Mouse (Mus musculus) forebrain, embryonic 14.5 days (tissue): ENCODE data around the gene Ehhadh. TPM values are rescaled to one million over a fixed set of nuclear protein-coding genes. Genes with fewer than 3 reads are reported as not detected.
"Not testable (repeated sequence)": the region's sequence is repeated elsewhere in the genome, so short reads cannot be mapped to it uniquely, and the experiment has no call there.

Experiments used
- ATAC-seq: fragments of 200-750 bp; cut with Nextera tagmentation; 2 replicates; pipeline ENCODE4 v1.8.0; 2017; ENCODE audit warnings: mild to moderate bottlenecking, moderate library complexity
- DNase-seq: peaks from one replicate; pipeline ENCODE4 v3.0.0-alpha.2; 2015; ENCODE audit warnings: low spot score
- H3K27ac ChIP-seq: fragments of 300-500 bp; sonication (generic); 2 replicates; pipeline ENCODE4 v1.5.1; 2014; ENCODE audit warnings: low read depth, mild to moderate bottlenecking, control low read depth, low read length, moderate library complexity
- H3K27me3 ChIP-seq: fragments of 300-500 bp; sonication (generic); replicated peaks from 2 replicates; pipeline ENCODE4 v1.6.1; 2014; ENCODE audit warnings: low read length, control low read depth, mixed read lengths; ENCODE audit not compliant: control insufficient read depth, insufficient read depth
- H3K36me3 ChIP-seq: fragments of 300-500 bp; sonication (generic); 2 replicates; pipeline ENCODE4 v1.6.1; 2014; ENCODE audit warnings: low read length, control low read depth; ENCODE audit not compliant: control insufficient read depth, insufficient read depth
- H3K4me1 ChIP-seq: fragments of 300-500 bp; sonication (generic); 2 replicates; pipeline ENCODE4 v1.6.1; 2014; ENCODE audit warnings: antibody characterized with exemption, low read length, control low read depth; ENCODE audit not compliant: control insufficient read depth, insufficient read depth
- H3K4me2 ChIP-seq: fragments of 300-500 bp; sonication (generic); 2 replicates; pipeline ENCODE4 v1.6.1; 2014; ENCODE audit warnings: mild to moderate bottlenecking, control low read depth, low read length
- H3K4me3 ChIP-seq: fragments of 300-500 bp; sonication (generic); 2 replicates; pipeline ENCODE4 v1.5.1; 2014; ENCODE audit warnings: low read depth, low read length, control low read depth
- H3K9ac ChIP-seq: fragments of 300-500 bp; sonication (generic); 2 replicates; pipeline ENCODE4 v1.6.1; 2014; ENCODE audit warnings: mild to moderate bottlenecking, low read length, control low read depth, moderate library complexity
- H3K9me3 ChIP-seq: fragments of 300-500 bp; sonication (generic); replicated peaks from 2 replicates; pipeline ENCODE4 v1.6.1; 2016; ENCODE audit warnings: low read length, control low read depth, mixed read lengths; ENCODE audit not compliant: control insufficient read depth
- WGBS: fragments of 180-500 bp; shearing (Covaris S2); extraction: QIAGEN DNeasy Blood & Tissue Kit; methylation state at CpG from one replicate; pipeline ENCODE4 v1.1.7; 2014; 5-methylcytosine and 5-hydroxymethylcytosine counted together
- polyA plus RNA-seq: library from polyadenylated mRNA; unstranded; fragments of >200 nt; fragmentation: Nextera tagmentation; extraction: Ambion mirVana; gene quantifications from 2 replicates; pipeline ENCODE4 v1.2.1, GENCODE M21; 2014

The Ehhadh gene
- polyA plus RNA-seq, 1 experiment from 2014 or later: 0.97 TPM

DNA sequence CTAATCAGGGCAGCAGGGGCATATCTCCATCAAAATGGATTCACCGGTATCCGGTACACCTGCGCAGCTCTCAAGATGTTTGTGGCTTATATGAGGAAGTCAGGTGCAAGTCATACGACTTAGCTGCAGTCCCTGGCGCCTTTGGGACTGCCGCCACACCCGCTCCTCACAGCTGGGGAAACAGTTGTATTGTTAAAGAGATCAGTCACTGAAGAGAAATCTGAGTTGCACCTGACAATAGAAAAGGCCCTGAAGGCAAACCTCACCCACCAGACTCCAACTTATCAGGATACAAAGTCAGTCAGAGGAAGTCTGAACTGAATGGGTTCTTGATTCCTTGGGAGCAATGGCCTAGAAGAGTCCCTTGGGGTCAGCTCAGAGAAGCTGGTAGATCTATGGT is 20.2 kb upstream of the Ehhadh start:
- not testable (repeated sequence) for H3K9me3 ChIP-seq, H3K27me3 ChIP-seq, H3K27ac ChIP-seq, H3K4me2 ChIP-seq, ATAC-seq, DNase-seq, H3K4me3 ChIP-seq, H3K4me1 ChIP-seq, H3K9ac ChIP-seq
- peaks cover 24% of the 10 kb centered on the region for H3K36me3 ChIP-seq
- 82% methylated on average over 7 of the region's 7 CpGs for WGBS

DNA sequence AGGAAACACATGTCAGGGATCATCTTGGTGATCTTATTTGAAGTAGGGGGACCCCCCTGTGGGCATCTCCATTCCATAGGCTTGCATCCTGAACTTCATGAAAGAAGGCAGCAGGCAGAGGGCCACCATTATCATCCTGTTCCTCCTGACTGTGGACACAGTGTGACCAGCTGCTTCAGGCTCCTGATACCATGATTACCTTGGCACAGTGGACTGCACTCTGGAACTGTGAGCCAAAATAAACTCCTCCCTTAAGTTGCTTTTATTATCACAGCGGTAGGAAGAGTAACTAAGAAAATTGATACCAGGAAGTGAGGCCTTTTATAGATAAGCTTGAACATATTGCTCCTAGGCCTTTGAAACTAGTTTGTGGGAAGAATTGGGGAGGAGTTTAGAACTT is 19.3 kb upstream of the Ehhadh start:
- 96% methylated on average over 1 of the region's 1 CpGs for WGBS
- H3K36me3 ChIP-seq: peaks cover 30% of the 10 kb centered on the region
- no peak overlapping the region for H3K4me3 ChIP-seq
- no peak for ATAC-seq
- no peak for DNase-seq
- H3K27me3 ChIP-seq: no peaks in the 10 kb centered on the region
- H3K9ac ChIP-seq: no peak overlapping the region
- no peak overlapping the region for H3K4me2 ChIP-seq
- H3K27ac ChIP-seq: no peak overlapping the region
- H3K9me3 ChIP-seq: no peaks in the 10 kb centered on the region
- no peaks in the 10 kb centered on the region for H3K4me1 ChIP-seq

DNA sequence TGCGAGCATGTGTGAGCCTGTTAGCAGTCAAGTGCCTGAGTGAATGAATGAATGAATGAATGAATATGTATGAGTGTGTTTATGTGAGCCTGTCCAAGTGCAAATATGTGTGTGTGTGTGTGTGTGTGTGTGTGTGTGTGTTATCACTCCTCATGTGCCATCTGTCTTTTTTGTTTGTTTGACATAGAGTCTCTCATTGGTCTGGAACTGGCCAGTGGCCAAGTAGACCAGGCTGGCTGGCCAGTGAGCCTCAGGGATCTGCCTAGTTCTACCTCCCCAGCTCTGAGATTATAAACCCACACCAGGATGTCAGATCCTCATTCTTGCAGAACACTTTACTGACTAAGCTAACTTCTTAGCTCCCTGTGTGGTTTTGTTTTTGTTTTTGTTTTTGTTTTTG is 16.7 kb upstream of the Ehhadh start:
- Histone ChIP-seq H3K9me3 (no peaks in the 10 kb centered on the region), H3K4me3 (no peak overlapping the region), H3K4me1 (no peaks in the 10 kb centered on the region), H3K36me3 (peaks cover 40% of the 10 kb centered on the region), H3K27ac (no peak overlapping the region), H3K9ac (no peak overlapping the region), H3K4me2 (no peak overlapping the region), H3K27me3 (no peaks in the 10 kb centered on the region)
- DNase-seq (peak; percentile 21), ATAC-seq (no peak)
- 96% methylated on average over 1 of the region's 1 CpGs for WGBS

DNA sequence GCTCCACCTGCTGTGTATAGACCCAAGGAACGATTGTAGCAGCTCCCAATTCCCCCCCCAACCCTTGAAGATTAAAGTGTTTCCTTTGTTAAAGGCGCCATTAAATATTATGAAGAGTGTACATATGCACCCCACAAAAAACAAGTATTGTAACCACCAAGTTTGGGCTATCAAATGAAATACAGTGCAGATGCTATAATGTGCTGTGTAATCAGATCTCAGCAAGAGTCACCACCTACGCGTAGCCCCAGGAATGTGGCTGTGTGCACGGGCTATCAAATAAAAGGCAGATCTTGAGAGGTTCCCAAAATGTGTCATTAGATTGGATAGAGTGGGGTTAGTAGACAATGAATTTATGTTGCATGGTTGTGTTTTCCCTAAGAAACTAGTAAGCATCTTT is 7.5 kb upstream of the Ehhadh start:
- DNase-seq (peak; percentile 29), ATAC-seq (peak; percentile 2; the same call in 1 of the 2 replicates)
- Histone ChIP-seq H3K27ac (no peak overlapping the region), H3K4me2 (peak overlapping the region; percentile 75), H3K9ac (peak overlapping the region; percentile 89), H3K27me3 (no peaks in the 10 kb centered on the region), H3K36me3 (peaks cover 6% of the 10 kb centered on the region; the same call in 1 of the 2 replicates), H3K9me3 (no peaks in the 10 kb centered on the region), H3K4me3 (peak overlapping the region; percentile 83), H3K4me1 (peaks cover 11% of the 10 kb centered on the region)
- 15% methylated on average over 5 of the region's 5 CpGs for WGBS

DNA sequence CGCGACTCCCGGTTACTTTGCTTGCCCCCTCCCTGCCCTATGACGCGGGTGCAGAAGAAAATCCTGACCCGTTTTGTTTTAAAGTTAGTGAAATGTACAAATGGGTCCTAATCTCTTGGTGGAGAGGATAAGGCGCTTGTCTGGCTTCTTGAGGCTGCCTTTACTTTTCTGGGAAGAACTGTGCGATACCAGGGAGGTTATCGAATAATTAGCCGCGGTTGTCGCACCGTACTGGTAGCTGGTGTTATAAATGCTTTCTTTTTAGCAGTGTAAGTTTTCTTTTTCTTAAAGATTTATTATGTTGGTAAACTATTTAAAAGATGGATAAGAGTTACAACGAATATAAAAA is 7.1 kb upstream of the Ehhadh start:
- ATAC-seq (no peak; the same call in 1 of the 2 replicates), DNase-seq (no peak)
- Histone ChIP-seq H3K27ac (peak overlapping the region; percentile 84; the same call in 1 of the 2 replicates), H3K27me3 (no peaks in the 10 kb centered on the region), H3K4me3 (peak overlapping the region; percentile 83), H3K4me1 (peaks cover 11% of the 10 kb centered on the region), H3K36me3 (peaks cover 6% of the 10 kb centered on the region; the same call in 1 of the 2 replicates), H3K4me2 (peak overlapping the region; percentile 75), H3K9ac (peak overlapping the region; percentile 89), H3K9me3 (no peaks in the 10 kb centered on the region)
- WGBS: 2% methylated on average over 14 of the region's 14 CpGs

DNA sequence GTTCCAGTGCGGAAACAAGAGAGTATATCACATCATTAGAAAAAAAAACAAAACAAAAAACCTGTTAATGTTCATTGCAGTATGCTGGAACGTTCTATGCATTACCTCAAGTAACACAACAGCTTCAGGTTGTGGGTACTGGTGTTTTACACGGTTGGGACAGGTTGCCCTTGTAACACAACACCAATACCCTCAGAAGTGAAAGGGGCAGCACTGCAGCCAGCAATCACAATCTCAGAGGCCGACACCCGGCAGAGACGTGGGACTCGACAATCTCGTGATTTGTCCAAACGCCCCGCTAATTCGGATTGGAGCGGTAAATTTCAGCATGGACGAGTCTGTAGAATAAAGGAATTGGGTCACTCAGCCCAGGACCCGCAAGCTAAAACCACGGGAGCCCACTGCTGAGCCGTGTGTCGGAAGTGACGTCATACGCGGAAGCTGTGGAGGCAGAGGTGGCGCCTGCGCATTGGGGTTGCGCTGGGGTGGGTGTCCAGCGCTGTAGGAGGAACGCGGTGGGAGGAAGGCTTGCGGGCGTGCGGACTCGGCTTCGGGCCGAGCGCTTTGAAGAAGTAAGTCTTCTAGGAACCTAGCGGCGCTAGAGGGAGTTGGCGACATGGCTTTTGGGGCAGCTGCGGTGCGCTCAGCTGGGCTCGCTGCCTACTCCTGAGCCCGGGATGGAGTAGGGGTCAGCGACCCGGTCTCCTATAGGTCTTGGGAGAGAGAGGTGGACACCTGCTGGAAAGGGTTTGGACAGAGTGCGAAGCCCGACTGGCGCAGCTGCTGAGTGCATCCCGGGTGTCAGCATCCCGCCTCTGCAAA is 6.5 kb upstream of the Ehhadh start, which contains the start of gene Map3k13:
Gene Map3k13, plus strand, starts transcription at position 472 of the 822 bp plus-strand sequence.
- H3K9me3 ChIP-seq: no peaks in the 10 kb centered on the region
- H3K27me3 ChIP-seq: no peaks in the 10 kb centered on the region
- peak within 1 kb of the TSS; percentile 75 for H3K4me2 ChIP-seq
- 2% methylated on average over 47 of the region's 47 CpGs for WGBS
- ATAC-seq: peak; percentile 99
- peak within 1 kb of the TSS; percentile 83 for H3K4me3 ChIP-seq
- H3K27ac ChIP-seq: peak within 1 kb of the TSS; percentile 84
- H3K9ac ChIP-seq: peak within 1 kb of the TSS; percentile 89
- peak; percentile 98 for DNase-seq
- H3K4me1 ChIP-seq: peaks cover 11% of the 10 kb centered on the region
- no peaks in the 10 kb centered on the region for H3K36me3 ChIP-seq

DNA sequence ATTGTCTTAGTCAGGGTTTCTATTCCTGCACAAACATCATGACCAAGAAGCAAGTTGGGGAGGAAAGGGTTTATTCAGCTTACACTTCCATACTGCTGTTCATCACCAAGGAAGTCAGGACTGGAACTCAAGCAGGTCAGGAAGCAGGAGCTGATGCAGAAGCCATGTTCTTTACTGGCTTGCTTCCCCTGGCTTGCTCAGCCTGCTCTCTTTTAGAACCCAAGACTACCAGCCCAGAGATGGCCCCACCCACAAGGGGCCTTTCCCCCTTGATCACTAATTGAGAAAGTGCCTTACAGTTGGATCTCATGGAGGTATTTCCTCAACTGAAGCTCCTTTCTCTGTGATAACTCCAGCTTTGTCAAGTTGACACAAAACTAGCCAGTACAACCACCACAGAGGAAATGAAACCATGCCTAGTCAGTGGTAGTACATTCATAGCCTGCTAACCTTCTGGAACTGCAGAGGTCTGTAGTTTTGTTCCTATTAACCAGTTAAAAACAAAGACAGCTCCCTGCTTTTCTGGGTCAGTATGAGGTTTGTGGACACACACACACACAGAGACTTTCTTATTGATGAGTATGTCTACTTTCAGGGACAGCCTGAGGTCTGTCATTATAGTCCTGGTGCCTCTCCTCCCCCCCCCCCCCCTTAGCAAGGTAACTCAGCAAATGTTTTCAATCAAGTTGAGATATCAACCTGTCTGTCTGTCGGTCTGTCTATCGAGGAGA is 5.6 kb upstream of the Ehhadh start:
- H3K27me3 ChIP-seq, ATAC-seq, DNase-seq, H3K36me3 ChIP-seq, H3K27ac ChIP-seq, H3K9me3 ChIP-seq: not testable (repeated sequence)
- H3K4me2 ChIP-seq: peak overlapping the region; percentile 75
- WGBS: 47% methylated on average over 2 of the region's 2 CpGs
- peak overlapping the region; percentile 83 for H3K4me3 ChIP-seq
- H3K4me1 ChIP-seq: peaks cover 11% of the 10 kb centered on the region
- peak overlapping the region; percentile 89 for H3K9ac ChIP-seq

DNA sequence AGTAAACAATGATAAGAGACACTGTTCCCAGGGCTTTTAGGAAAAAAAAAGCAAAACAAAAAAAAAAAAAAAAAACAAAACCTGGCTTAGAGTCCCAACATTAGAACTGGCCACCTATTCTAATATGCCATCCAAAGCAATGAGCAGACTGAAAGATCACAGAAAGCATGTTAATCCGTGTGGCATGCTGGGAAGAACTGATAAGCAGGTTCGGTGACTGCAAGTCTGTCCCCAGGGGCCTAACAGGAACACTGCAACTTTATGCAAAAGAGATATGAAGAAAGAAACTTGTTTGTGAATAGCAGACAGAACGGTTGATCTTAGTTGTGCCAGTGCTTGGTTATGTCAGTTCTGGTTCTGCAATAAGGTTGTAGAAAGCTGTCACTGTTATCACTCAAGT is 4.2 kb upstream of the Ehhadh start:
- Histone ChIP-seq H3K27ac (no peak overlapping the region), H3K4me2 (no peak overlapping the region), H3K9ac (no peak overlapping the region), H3K9me3 (no peaks in the 10 kb centered on the region), H3K4me1 (peaks cover 17% of the 10 kb centered on the region), H3K4me3 (no peak overlapping the region), H3K36me3 (no peaks in the 10 kb centered on the region), H3K27me3 (0 out of 2 replicates have a peak, but pooled peaks cover 2% of the 10 kb centered on the region)
- no peak for ATAC-seq
- 65% methylated on average over 3 of the region's 3 CpGs for WGBS
- DNase-seq: no peak

DNA sequence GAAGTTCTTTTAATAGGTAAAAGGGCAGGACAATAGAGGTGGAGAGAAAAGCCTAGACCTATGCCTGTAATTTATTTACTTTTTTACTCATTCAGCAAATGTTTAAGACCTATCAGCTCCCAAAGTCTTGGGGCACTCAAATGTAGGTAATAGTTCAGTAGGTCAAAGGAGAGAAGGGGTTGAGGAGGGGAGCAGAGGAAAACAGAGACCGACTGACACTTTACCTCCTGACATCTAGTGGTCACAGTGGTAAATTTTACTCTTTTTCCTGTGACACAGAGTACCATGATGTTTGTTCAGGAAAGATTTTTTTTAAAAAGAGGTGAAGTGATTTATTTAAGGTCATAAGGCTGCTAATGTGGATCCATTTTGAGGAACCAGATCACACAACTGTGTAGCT is 2.9 kb upstream of the Ehhadh start:
- H3K4me1 ChIP-seq: peaks cover 13% of the 10 kb centered on the region
- no peak overlapping the region for H3K27ac ChIP-seq
- WGBS: 21% methylated on average over 1 of the region's 1 CpGs
- ATAC-seq (no peak), DNase-seq (no peak)
- H3K36me3 ChIP-seq: no peaks in the 10 kb centered on the region
- H3K9me3 ChIP-seq: no peaks in the 10 kb centered on the region
- no peak overlapping the region for H3K4me3 ChIP-seq
- no peak overlapping the region for H3K4me2 ChIP-seq
- H3K9ac ChIP-seq: no peak overlapping the region
- H3K27me3 ChIP-seq: 0 out of 2 replicates have a peak, but pooled peaks cover 2% of the 10 kb centered on the region
